Mouse (Mus musculus): Measurements from ENCODE around the gene Ddit4. TPM values are rescaled to one million over a fixed set of nuclear protein-coding genes. Genes with fewer than 3 reads are reported as not detected.

Gene Ddit4
- total RNA-seq, 1 experiment: 33.9 TPM

- 0 out of 4 replicates have a peak overlapping the region, but pooled peaks of 1 of the 2 experiments have one; percentile 1 for H3K4me3 ChIP-seq (ENCODE audit: insufficient read depth in 1 of 2, low read depth in 1 of 2, low read length in 2 of 2, poor library complexity in 1 of 2, severe bottlenecking in 1 of 2)
- no peak for TF ChIP-seq MAFK (IDR thresholded peaks at IDR 0.05; ENCODE audit: insufficient read depth, low read depth, low read length)
- no peak for TF ChIP-seq CHD2 (IDR thresholded peaks at IDR 0.05; ENCODE audit: low read depth, low read length)
- TF ChIP-seq ZNF384 (IDR thresholded peaks at IDR 0.05; ENCODE audit: low read depth, low read length): no peak
- no peak for TF ChIP-seq ZC3H11A (IDR thresholded peaks at IDR 0.05; ENCODE audit: borderline replicate concordance, low read depth, low read length)
Observed at GRCm38 (mm10) chr10:59920485-59920809, 31.2 kb downstream of the Ddit4 start.

DNA sequence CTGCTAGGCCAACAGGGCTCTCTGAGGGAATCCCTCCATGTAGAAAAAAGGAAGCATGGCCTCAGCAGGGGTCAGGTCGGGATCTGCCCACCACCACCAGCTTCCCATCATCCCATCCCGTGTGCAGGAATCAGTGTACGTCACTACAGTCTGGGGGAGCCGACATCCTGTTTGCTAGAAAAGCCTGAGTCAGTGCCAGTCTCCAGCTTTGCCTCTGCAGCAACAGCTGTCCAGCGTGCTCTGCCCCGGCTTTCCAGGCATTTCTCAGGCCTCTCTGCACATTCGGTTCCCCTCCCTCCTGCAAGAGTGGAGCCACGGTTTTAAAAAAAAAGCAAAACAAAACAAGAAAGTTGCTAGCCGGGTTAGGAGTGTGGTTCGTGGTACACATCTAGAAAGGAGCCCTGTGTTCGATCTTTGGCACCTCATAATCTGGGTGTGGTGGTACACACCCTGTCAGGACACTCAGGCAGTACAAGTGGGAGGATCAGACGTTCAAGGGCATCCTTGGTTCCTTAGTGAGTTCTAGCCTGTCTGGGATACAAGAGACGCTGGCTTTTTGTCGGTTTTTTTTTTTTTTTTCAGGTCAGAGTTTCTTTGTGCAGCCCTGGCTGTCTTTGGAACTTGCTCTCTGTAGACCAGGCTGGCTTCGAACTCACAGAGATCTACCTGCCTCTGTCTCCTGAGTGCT lies 32.0 kb downstream of the Ddit4 start:
- Histone ChIP-seq H3K9ac (ENCODE audit: insufficient read depth, low read depth, low read length, poor library complexity, severe bottlenecking) (peak overlapping the region; percentile 1; the same call in 1 of the 2 replicates), H3K27ac (ENCODE audit: insufficient read depth, low read depth, low read length, poor library complexity, severe bottlenecking) (no peak overlapping the region), H3K4me1 (ENCODE audit: control insufficient read depth in 2 of 2, insufficient read depth in 2 of 2, low read length in 2 of 2, poor library complexity in 1 of 2) (peaks cover 14 to 51% of the 10 kb centered on the region in 2 experiments), H3K4me3 (ENCODE audit: insufficient read depth in 1 of 2, low read depth in 1 of 2, low read length in 2 of 2, poor library complexity in 1 of 2, severe bottlenecking in 1 of 2) (no peak overlapping the region), H3K36me3 (ENCODE audit: control insufficient read depth, insufficient read depth, low read length, poor library complexity, severe bottlenecking) (no peaks in the 10 kb centered on the region), H3K9me3 (ENCODE audit: control insufficient read depth, insufficient read depth, low read depth, low read length) (no peaks in the 10 kb centered on the region)
- in situ Hi-C loops (cut with MboI; ENCODE audit: low sequenced_read_pairs in 2 of 2, unreplicated experiment in 2 of 2): no loop called here
- TF ChIP-seq CHD2 (IDR thresholded peaks at IDR 0.05; ENCODE audit: low read depth, low read length) (no peak), HCFC1 (IDR thresholded peaks at IDR 0.05; ENCODE audit: borderline replicate concordance, insufficient read depth, low read length) (no peak), ZNF384 (IDR thresholded peaks at IDR 0.05; ENCODE audit: low read depth, low read length) (peak; percentile 84)
- no peak for DNase-seq (ENCODE audit: low read depth, low spot score)

More at GRCm38 (mm10) chr10:59920485-59920809, 31.2 kb downstream of the Ddit4 start:
- in situ Hi-C loops (cut with MboI; ENCODE audit: low sequenced_read_pairs in 2 of 2, unreplicated experiment in 2 of 2): no loop called here
- no peak overlapping the region for H3K27ac ChIP-seq (ENCODE audit: insufficient read depth, low read depth, low read length, poor library complexity, severe bottlenecking)
- H3K36me3 ChIP-seq (ENCODE audit: control insufficient read depth, insufficient read depth, low read length, poor library complexity, severe bottlenecking): no peaks in the 10 kb centered on the region
- no peak for DNase-seq (ENCODE audit: low read depth, low spot score)
- H3K4me1 ChIP-seq (ENCODE audit: control insufficient read depth in 2 of 2, insufficient read depth in 2 of 2, low read length in 2 of 2, poor library complexity in 1 of 2): peaks cover 14 to 50% of the 10 kb centered on the region in 2 experiments
- H3K9me3 ChIP-seq (ENCODE audit: control insufficient read depth, insufficient read depth, low read depth, low read length): no peaks in the 10 kb centered on the region
- H3K9ac ChIP-seq (ENCODE audit: insufficient read depth, low read depth, low read length, poor library complexity, severe bottlenecking): peak overlapping the region; percentile 12; the same call in 1 of the 2 replicates

DNA sequence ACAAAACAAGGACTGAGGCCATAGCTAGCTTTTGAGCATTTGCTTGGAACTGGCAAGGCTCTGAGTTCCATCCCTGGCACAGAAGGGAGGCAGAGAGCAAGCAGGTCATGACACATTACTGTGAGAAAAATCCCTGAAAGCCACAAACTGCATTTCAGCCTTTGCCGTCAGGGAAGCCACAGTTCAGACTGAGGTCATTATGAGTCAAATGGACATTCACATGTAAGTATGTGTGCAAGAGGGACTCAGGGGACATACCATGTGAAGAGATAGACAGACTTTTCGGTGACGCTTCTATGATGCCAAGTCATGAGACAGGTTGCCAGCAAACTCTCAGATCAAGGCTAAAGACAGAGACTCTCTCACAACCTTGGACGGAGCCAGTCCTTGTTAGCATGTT lies 33.5 kb downstream of the Ddit4 start:
- H3K4me1 ChIP-seq (ENCODE audit: control insufficient read depth in 2 of 2, insufficient read depth in 2 of 2, low read length in 2 of 2, poor library complexity in 1 of 2): peaks cover 7 to 42% of the 10 kb centered on the region in 2 experiments; a peak in 3 of 4 replicates
- no peak overlapping the region for H3K4me3 ChIP-seq (ENCODE audit: insufficient read depth in 1 of 2, low read depth in 1 of 2, low read length in 2 of 2, poor library complexity in 1 of 2, severe bottlenecking in 1 of 2)
- H3K27ac ChIP-seq (ENCODE audit: insufficient read depth, low read depth, low read length, poor library complexity, severe bottlenecking): no peak overlapping the region
- no peak for TF ChIP-seq CHD2 (IDR thresholded peaks at IDR 0.05; ENCODE audit: low read depth, low read length)
- TF ChIP-seq MAFK (IDR thresholded peaks at IDR 0.05; ENCODE audit: insufficient read depth, low read depth, low read length): no peak
- no peak for TF ChIP-seq ZC3H11A (IDR thresholded peaks at IDR 0.05; ENCODE audit: borderline replicate concordance, low read depth, low read length)
- in situ Hi-C loops (cut with MboI; ENCODE audit: low sequenced_read_pairs in 2 of 2, unreplicated experiment in 2 of 2): no loop called here
- no peak for DNase-seq (ENCODE audit: low read depth, low spot score)
- H3K36me3 ChIP-seq (ENCODE audit: control insufficient read depth, insufficient read depth, low read length, poor library complexity, severe bottlenecking): no peaks in the 10 kb centered on the region
- no peak overlapping the region for H3K9ac ChIP-seq (ENCODE audit: insufficient read depth, low read depth, low read length, poor library complexity, severe bottlenecking)
- H3K9me3 ChIP-seq (ENCODE audit: control insufficient read depth, insufficient read depth, low read depth, low read length): no peaks in the 10 kb centered on the region

DNA sequence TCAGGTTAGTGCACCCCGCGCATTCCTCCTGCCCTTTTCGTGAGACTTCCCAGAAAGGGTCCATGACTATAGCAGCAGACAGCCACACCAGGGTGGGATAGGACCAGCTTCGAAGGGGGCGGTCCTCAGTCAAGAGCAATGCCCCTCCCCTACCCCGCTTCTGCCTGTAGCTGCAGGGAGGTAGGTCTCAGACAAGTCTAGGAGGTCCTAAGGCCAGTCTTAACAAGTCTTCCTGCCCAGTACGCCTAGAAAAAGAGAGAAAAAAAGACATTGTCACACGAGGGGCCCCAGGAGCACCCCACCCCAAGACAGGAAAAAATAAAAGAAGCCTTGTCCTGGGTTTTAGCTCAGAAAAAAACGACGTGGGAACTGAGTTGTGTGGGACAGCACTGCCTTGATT lies 35.0 kb downstream of the Ddit4 start:
- peak overlapping the region; percentile 20 to 61; a peak in 3 of 4 replicates for H3K4me3 ChIP-seq (ENCODE audit: insufficient read depth in 1 of 2, low read depth in 1 of 2, low read length in 2 of 2, poor library complexity in 1 of 2, severe bottlenecking in 1 of 2)
- TF ChIP-seq ZNF384 (IDR thresholded peaks at IDR 0.05; ENCODE audit: low read depth, low read length) (0 out of 2 replicates have a peak, but pooled peaks have one; percentile 13), ZC3H11A (IDR thresholded peaks at IDR 0.05; ENCODE audit: borderline replicate concordance, low read depth, low read length) (no peak)
- no peaks in the 10 kb centered on the region for H3K36me3 ChIP-seq (ENCODE audit: control insufficient read depth, insufficient read depth, low read length, poor library complexity, severe bottlenecking)
- DNase-seq (ENCODE audit: low read depth, low spot score): no peak
- H3K27ac ChIP-seq (ENCODE audit: insufficient read depth, low read depth, low read length, poor library complexity, severe bottlenecking): peak overlapping the region; percentile 46; the same call in 1 of the 2 replicates
- H3K4me1 ChIP-seq (ENCODE audit: control insufficient read depth in 2 of 2, insufficient read depth in 2 of 2, low read length in 2 of 2, poor library complexity in 1 of 2): peaks cover 12 to 36% of the 10 kb centered on the region in 2 experiments; a peak in 3 of 4 replicates
- in situ Hi-C loops (cut with MboI; ENCODE audit: low sequenced_read_pairs in 2 of 2, unreplicated experiment in 2 of 2): no loop called here
- H3K9ac ChIP-seq (ENCODE audit: insufficient read depth, low read depth, low read length, poor library complexity, severe bottlenecking): peak overlapping the region; percentile 68; the same call in 1 of the 2 replicates
- no peaks in the 10 kb centered on the region for H3K9me3 ChIP-seq (ENCODE audit: control insufficient read depth, insufficient read depth, low read depth, low read length)

DNA sequence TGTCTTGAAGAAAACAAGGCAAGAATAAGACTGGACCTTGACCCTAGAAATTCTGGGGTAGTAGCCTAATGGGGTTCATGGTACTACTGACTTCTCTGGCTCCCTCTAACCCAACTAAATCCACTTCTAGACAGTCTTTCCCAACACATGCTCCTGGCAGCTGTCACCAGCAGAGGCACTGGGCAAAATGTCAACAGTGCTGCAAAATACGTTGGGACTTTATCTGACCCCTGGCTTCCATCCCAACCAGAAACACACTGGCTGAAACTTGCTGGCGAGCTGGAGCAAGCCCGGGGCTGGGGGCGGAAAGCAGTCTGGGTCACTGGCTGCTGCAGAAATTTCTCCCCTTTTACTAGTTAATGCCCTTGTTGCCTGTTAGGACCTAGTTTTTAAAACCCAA lies 35.5 kb downstream of the Ddit4 start:
- H3K9me3 ChIP-seq (ENCODE audit: control insufficient read depth, insufficient read depth, low read depth, low read length): no peaks in the 10 kb centered on the region
- 0 out of 2 replicates have a peak overlapping the region, but pooled peaks have one; percentile 43 for H3K27ac ChIP-seq (ENCODE audit: insufficient read depth, low read depth, low read length, poor library complexity, severe bottlenecking)
- peaks cover 12 to 35% of the 10 kb centered on the region in 2 experiments; a peak in 3 of 4 replicates for H3K4me1 ChIP-seq (ENCODE audit: control insufficient read depth in 2 of 2, insufficient read depth in 2 of 2, low read length in 2 of 2, poor library complexity in 1 of 2)
- H3K4me3 ChIP-seq (ENCODE audit: insufficient read depth in 1 of 2, low read depth in 1 of 2, low read length in 2 of 2, poor library complexity in 1 of 2, severe bottlenecking in 1 of 2): peak overlapping the region in 1 of 2 experiments; percentile 61; a peak in 1 of 4 replicates
- no peak for DNase-seq (ENCODE audit: low read depth, low spot score)
- H3K36me3 ChIP-seq (ENCODE audit: control insufficient read depth, insufficient read depth, low read length, poor library complexity, severe bottlenecking): no peaks in the 10 kb centered on the region
- TF ChIP-seq CHD2 (IDR thresholded peaks at IDR 0.05; ENCODE audit: low read depth, low read length) (no peak), ZC3H11A (IDR thresholded peaks at IDR 0.05; ENCODE audit: borderline replicate concordance, low read depth, low read length) (no peak), MAFK (IDR thresholded peaks at IDR 0.05; ENCODE audit: insufficient read depth, low read depth, low read length) (no peak), ZNF384 (IDR thresholded peaks at IDR 0.05; ENCODE audit: low read depth, low read length) (no peak), HCFC1 (IDR thresholded peaks at IDR 0.05; ENCODE audit: borderline replicate concordance, insufficient read depth, low read length) (no peak)
- peak overlapping the region; percentile 55; the same call in 1 of the 2 replicates for H3K9ac ChIP-seq (ENCODE audit: insufficient read depth, low read depth, low read length, poor library complexity, severe bottlenecking)
- in situ Hi-C loops (cut with MboI; ENCODE audit: low sequenced_read_pairs in 2 of 2, unreplicated experiment in 2 of 2): no loop called here
